Mouse (Mus musculus): ENCODE results near the gene Grhl3.

The Grhl3 gene

DNA sequence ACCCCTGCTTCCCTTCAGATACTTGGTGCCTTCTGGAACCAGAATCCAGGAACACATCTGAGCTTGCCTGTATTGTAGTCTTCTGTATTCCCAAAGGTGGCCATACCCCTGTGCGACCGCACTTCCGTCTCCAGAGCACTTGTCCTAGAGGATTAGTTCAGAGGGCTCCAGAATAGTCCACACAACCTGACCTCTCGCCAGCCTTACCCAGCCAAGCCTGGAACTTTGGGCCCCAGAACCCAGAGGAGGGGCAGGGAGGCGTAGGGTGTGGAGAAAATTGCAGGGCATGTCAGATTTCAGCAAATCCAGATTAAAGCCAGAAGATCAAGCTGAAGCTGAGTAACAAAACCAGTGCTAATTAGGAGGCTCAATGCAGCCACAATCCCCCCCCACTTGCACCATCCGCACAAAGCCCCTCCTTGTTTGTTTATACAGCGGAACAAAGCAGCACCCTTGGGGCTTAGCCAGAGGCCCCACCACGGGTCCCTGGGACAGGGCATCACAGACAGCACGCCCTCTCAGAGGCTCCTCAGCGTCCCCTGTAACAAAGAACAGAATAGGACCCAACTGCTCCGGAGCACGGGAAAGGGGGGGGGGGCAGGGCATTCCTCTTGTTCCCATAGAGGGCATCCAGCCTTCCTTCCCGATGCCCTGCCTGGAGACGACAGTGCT, 47.3 kb downstream of the Grhl3 start:
- DNase-seq: peak; percentile 28

DNA sequence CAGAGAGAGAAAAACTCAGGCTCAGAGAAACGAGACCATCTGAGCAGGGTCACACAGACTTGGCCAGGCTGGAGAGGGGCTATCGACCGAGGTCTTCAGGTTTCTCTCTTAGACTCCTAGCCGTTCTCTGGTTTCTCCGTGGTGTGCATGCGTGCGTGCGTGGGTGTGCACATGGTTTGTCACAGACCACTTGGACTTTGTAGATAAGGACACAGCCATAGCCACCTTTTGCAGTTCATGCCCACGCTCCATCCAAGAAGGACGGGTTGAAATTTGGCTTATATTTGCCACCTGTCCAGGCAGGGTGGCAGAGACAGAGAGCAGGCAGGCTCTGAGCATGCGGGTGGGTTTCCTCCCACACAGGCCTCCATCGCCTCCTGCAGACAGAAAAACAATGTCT, 48.4 kb downstream of the Grhl3 start:
- DNase-seq: no peak

DNA sequence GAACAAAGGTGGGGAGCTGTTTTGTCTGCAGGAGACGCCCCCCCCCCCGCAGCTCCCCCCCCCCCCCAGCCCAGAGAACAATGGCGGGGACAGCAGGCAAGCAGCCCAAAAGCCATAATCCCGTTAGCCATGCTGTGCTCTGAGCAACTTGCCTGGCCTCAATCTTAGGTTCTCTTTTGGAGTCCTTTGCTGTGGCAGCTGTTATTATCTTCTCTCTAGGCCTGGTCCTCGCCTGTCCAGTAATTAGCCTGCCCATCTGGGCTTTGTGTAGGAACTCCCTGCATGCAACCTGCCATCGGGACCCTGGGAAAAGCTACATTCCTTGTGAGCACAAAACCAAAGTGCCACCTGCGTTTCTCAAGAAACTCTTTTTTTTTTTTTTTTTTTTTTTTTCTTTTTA, 49.5 kb downstream of the Grhl3 start:
- no peak for DNase-seq

DNA sequence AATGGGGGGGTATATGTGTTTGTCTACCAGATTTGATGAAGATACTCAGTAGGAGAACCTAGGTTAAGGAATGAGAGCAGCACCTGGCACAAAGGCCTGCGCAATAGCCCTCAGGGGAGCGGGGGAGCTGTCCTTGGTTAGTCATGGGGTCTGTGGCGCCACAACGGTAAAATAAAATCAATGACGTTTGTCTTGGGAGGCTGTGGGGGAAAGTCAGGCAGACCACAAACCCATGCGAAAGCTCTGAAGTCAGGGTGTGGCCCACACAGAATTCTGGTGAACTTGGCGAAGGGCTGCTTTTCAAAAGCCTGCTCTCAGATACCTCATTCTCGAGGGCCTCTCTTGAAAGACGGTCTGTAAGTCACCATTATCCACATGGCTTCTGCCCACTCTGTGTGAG, 53.0 kb downstream of the Grhl3 start:
- no peak for DNase-seq

DNA sequence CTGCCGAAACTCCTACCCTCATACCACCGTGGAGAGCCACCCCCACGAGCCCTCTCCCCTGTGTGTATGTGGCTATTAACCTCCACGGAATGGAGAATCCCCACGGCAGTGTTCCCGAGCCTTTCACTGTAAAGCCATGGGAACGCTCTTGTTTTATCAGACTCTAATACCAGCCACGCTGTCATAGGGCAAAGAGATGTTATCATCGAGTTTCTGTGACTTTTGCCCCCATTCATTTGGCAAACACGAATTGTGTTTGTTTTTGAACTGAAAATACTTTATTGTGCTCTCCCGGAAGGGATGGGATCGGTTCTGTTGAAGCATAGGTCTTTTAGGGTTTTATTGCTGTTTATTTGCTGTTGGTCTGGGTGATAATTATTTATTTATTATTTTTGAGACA, 55.3 kb downstream of the Grhl3 start:
- DNase-seq: no peak

DNA sequence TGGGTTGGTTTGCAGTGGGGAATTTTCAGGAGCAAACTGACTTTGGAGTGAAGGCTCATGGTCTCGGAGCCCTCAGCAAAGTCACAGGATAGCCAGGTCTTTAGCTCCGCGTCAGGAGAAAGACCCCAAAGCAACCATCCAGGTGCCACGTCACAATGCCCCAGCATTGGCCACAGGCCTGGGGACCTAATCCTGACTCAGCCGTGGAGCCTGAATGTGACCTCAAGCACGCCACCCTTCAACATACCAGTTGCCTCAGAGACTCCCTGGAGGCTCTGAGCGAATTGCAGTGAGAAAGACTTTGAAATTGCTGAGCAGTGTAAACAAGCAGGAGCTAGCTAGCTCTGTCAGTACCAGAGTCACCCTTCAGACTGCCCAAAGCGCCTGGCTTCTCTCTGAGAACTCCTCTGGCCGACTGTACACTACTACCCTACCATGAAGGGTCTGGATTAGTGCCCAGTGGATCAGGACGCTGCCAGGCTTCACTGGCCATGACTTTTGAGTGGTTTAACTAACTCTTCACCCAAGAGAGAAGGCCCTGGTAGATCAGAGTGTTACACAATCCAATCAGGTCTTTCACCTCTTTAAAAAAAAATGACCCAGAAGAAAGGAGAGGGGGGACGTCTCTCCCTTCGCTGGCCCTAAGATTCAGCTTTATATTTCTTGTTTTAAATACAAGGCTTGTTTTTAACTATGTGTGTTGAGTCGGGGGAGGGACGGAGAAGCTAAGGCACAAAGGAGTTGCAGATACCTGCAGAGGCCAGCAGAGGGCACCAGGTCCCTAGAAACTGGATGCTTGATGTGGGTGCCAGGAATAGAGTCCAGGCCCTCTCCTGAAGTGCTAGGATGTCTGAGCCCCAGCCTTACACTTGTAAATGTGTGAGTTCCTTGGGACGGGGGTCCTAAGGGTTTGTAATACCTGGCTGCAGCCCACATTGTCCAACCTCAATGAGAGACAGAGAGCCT, 56.8 kb downstream of the Grhl3 start:
- no peak for DNase-seq

DNA sequence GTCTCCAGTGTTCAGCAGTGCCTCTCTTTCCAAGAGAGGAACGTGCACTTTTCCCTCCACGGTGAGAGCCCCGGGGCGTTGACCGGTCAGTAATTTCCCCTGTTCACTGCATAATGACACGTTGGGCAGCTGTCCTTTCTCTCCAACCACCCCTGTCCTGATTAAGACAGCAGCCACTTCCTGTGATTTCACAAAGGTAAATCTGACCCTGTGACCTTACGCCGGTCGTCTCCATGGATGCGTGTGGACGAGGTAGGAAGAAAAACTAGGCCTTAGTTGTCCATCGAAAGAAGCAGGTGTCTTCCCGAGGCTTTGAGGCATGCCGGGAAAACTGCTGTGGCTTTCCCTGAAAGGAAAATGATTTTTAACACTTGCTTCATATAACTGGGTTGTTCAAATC, 58.5 kb downstream of the Grhl3 start:
- no peak for DNase-seq

DNA sequence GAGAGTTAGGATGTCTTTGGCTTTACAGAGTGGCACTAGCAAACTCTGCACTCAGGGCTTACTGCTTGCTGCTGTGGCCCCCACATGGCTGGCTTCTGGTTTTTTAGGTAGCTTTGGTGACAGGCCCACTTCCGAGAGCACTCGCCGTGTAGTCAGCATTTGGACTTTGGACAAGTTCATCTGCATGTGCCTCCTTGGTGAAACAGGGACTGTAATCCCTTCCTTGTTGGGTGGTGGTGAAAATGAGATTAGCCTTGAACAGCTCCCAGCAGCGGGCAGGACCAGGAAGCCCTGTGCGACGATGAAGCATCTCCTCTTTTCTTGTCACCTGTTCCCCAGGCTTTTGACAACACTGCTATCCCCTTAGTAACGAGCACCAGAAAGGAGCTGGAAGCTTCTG, 59.6 kb downstream of the Grhl3 start:
- DNase-seq: no peak

DNA sequence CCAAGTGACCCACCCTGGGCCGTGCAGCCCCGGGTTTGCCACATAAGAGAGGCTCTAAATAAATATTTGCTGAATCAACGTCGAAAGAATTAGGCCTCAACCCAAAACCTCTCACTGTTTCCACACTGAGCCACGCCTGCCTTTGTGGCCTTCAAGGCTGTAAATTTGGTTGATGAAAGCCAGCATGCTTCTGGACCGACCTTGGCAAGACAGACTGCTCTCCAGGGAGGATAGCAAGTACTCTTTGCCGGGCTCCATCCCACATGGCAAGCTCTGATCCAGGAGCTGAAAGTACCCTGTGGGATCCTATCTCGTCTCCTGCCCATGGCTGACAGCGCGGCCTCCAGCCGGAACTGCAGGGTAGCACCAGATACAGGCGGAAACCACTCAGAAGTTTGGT, 63.9 kb downstream of the Grhl3 start:
- no peak for DNase-seq

DNA sequence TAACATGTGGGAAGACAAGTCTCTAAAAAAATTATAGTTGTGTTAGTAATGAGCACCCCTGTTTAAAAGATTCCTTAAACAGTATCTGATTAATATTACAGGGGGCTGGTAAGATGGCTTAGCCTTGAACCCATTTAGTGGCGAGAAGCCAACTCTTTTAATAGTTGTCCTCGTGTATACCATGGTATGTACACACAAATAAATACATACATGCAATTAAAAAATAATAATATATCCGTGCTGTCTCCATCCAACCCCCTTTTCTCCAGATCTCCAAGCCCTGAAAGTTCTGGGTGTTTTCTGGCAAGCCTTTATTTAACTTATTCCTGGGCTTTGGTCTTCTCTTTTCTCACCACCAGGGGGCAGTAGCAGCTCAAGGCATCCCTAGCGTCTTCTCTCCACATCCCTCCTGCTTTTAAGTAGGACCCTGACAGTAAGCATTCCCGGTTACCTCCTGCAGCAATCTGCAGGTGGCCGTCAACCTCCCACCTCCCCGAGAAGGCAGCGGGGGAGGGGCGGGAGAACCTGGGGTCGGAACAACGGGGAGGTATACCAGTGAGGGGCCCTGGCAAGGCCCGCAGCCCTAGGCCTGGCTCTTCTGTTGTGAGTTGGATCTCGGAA, 64.9 kb downstream of the Grhl3 start:
- peak; percentile 58 for DNase-seq

DNA sequence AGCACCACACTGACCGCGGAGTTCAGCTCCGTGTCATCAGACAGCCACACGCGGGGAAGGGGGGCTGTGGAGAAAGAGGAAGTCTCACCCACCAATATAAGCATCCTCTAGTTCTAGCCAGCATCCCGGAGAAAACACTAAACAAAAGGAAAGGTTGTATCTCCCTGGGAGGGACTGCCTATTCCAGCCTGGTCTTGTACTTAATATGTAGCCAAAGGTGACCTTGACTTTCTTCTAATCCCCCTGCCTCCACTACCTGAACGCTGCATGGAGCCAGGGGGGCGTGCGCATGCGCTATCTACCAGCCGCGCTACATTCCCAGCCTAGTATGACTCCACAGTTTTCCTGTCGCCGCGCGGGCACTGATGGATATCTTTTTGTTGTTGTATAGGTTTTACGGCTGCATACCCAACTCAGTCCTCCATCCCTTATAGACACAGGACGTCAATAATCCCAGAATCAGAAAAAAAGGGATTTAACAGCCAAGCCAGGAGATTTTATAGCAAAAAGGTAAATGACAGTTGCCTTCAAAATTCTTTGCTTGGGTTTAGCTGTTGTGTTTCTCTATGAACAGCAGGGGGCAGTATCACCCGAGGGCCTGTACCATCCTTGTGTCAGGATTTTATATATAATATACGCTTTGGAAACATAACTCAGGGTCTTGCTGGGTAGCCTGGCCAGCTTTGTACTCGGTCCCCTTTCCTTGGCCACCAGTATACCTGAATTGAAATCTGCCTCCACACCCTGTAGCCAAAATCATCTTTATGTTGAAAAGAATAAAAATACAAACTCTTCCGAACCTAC, 65.7 kb downstream of the Grhl3 start:
- DNase-seq: peak; percentile 59

DNA sequence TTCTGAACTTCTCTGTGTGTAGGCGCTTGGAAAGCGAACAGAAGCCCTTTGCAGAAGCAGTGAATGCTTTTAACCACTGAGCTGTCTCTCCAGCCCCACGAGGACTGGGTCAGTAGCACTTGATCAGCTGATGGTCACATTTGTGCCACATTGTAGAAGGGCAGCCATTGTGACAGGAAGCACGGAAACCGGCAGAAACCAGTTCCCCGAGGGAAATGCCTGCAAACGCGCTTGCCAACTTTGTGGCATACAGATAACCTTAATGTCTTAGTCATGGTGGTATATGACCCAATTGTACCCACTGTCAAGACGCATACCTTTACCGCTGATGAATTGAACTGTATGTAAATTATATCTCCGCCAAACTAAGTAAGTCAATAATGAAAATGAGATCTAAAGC, 67.6 kb downstream of the Grhl3 start:
- no peak for DNase-seq

DNA sequence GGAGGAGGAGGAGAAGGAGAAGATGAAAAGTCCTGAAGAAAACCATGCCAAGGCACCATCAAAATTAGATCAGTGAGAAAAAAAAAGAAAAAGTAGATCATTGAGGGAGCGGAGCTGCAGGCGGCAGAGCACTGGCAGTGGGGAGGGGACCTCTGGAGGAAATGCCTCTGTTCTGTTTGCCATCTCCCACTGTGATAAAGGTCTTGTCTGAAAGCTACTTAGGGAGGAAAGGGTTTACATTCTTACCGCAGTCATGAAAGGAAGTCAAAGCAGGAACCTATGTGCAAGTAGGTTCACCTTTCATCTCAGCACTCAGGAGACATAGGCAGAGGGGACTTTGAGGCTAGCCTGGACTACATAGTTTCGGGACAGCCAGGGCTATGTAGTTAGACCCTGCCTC, 71.8 kb downstream of the Grhl3 start:
- DNase-seq: no peak

DNA sequence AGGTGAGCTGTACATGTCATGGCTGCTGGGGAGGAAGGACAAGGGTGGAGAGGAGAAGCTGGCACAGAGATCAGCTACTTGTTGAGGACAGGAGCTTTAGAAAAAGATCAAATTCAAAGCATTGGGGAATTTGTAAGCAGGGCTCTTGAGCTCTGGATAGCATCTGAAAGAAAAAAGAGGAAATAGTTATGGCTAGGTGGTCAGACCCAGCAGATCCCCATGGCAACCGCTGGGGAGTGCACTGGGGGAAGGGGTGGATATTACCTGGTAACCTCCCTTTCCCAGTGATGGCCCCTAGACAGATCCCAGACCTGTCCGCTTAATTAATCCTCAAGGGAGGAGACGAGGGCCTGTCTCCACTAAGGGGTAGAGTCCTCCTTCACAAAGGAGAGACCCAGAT, 73.6 kb downstream of the Grhl3 start:
- no peak for DNase-seq

DNA sequence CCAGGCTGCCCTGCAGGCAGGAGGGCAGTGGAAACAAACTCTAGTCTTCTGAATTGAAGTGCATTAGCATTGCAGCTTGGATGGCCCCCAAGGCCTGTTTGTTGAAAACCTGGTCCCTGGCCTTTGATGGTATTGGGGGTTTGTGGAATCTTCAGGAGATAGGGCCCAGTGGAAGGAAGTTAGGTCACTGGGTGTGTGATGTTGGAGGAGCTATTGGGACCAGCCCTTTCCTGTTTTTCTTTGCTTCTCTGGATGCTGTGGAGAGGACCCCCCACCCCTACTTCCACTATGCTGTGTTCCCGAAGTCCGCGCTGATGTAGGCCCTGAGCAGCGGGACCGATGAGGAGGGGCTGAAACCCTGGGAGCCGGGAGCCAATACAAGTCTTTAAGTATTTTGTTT, 75.3 kb downstream of the Grhl3 start:
- DNase-seq: no peak

DNA sequence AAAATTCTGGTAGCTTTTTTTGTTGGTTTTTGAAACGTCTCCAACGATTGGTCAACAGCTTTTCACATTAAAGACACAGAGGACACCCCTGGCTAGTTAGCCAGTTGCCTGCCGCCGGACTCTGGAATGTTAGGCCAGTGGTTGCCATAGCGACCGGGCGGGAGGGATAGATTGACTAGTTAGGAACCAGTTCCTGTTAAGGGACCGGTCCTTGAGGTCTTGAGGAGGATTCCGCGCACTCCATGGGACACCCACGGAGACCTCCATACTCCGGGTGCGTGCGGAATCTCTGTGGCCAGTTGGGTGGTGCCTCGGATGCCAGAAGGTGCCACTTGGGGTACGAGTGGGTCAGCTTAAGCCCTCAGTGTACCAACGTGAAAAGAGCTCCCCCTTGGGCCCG, 77.6 kb downstream of the Grhl3 start:
- peak; percentile 40 for DNase-seq

DNA sequence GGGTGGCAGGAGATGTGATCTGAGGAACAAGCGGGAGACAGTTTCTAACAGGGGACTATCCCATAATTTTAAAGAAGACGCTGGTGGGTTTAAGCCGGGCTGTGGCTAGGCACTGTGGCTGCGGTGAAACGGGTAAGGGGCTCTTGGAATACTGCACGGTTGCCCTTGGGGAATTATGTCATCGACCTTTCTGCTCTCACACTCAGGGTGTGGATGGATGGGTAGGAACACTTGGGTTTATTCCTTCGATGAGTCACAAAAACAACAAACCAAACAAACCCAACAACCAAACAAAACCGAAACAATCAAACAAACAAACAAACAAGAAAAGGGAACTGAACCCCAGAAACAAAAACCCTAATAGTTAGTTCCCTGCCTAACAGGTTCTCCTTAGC, 78.0 kb downstream of the Grhl3 start:
- DNase-seq: no peak

DNA sequence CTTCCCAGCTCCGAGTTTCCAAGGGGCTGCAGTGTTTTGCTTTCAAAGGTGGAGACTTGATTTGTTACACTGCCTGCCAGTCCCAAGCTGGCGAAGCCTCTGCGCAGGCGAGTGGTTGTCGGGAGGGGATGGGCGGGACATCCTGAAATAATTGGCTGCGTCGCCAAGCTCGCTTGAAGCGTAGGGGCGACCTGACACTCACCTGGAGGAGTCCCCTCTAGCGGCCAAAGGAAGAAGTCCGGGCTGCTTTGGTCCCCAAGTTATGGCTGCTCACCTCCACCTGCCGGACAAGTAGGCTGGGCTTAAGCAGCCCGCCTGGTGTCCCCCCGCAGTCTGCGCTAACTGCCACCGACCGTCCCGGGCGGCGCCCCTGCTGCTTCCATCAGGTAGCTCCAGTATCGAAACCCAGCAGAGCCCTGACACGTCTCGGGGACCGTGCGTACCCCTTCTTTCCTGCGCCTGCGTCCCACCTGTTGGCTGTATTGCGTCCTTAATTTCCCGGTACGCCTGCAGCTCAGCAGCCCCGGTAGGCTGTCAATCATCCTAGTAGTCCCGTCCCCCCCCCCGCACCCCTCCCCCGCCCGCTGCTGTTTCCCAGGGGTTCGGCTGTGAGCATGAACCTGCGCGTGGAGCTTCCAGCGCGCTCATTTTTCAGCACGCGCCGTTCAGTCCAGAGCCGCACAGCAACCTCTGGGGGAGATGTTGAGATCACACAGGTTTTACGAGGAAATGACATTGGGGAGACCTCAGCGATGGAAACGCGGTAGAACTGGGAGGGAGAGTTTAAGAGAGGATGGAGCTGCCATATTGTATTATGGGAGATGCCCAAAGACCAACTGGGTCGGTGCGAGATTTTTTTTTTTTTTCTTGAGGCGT, 78.7 kb downstream of the Grhl3 start, which contains the start of the genes Stpg1 and Nipal3:
Stpg1 (plus strand) TSS at position 270 of the 876 bp plus-strand sequence.
Nipal3 (minus strand) TSS at position 518 of the 876 bp plus-strand sequence.
- peak; percentile 92 for DNase-seq

DNA sequence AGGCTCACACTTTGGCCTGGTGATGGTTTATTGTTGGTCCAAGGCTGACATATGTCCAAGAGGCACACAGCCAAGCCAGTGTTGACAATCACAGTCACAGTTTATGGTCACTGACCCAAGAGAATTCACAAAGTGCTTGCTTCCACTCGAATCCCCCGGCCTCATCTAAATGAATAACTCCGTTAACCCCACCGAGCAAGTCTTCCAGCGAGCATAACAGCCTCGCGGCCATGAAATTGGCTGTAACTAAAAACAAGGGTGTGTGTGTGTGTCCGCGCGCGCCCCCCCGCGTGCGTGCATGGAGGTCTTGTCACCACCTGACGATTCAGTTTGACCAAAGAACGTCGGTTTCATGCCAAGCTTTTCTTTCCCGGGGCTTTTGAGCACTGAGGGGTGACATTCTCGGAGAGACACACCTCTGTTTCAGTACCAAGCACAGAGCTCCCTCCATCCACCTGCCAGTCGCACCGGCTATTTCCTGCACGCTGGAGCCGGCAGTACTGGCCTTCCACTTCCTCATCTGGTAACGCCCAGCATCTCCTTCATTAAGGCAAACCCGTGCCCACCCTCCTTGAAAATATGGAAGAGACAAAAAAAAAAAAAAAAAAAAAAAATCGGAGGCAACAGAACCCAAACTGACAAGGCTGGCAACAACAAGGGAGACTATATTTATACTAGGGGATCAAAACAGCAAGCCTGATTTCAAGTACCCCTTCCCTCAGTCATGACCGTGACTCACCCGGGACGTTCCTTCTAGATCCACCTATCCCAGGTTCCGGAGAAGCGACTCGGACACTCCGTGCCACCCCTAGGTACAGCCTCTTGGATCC, 79.5 kb downstream of the Grhl3 start:
- peak; percentile 35 for DNase-seq

DNA sequence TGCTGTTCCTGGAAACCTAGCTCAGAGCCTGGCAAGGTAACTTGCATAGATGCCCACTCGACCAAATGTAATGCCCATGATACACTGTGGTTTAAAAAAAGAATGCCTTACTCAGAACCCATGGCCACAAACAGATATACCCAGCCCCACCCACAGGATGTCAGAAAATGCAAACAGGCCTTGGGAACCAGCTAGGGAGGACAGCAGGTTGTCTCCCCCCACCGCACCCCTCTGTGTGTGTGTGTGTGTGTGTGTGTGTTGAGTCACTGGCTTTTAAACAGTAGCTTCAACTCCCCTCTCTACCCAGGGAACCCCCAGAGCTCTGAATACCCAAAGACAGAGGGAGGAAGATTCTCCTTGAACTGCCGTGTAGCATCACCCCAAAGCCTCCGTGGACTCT, 80.2 kb downstream of the Grhl3 start:
- no peak for DNase-seq

Measured in layer of hippocampus, adult 9-11 months (tissue).